Mouse (Mus musculus) heart, adult 18-20 months (tissue): ENCODE measurements at regions not wholly inside any gene's neighbourhood (a gene's known extent, or its start where the extent isn't known, plus 50 kb on each side); places are given as distances from the start of the nearest gene placed in this dataset.
A peak's percentile ranks its signal among the peaks of the same experiment; 100 is the strongest.

Experiments
- DNase-seq, 2 experiments: peaks; one replicate each; pipeline ENCODE4 v3.0.0; 2021 to 2022; ENCODE audit warnings: mixed read lengths in 1 of 2

- no peak for DNase-seq
These were observed 458.6 kb downstream of the Cd83 start for GRCm38 (mm10) chr13:44243211-44243610.

DNA sequence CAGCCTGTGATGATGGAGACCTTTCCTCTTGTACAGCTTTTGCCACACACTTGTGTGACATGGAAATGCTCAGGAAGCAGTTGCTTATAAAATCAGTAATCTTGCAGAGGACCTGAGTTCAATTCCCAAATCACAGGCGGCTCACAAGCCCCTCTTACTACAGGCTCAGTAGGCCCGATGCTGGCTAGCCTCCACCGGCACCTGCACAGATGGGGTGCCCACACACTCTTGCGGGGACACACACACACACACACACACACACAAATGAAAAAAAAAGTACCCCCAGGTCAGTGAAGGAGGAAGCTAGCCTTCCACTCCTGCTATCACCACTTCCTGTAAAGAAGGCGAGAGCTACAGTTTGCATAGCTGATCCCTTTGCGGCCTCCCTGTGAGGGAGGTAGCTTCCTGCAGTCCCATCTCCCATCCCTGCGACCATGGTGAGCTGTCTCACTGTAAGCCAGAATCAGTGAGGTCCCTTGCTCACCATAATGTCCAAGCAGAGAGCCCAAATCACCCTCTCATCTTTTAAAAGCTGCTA lies 462.2 kb downstream of the Cd83 start:
- no peak for DNase-seq

- peak; percentile 26 to 42 for DNase-seq
These were observed 463.3 kb downstream of the Cd83 start for GRCm38 (mm10) chr13:44247861-44248260.

- peak; percentile 69 to 77 for DNase-seq
These were observed 463.8 kb downstream of the Cd83 start for GRCm38 (mm10) chr13:44248401-44248800.

DNA sequence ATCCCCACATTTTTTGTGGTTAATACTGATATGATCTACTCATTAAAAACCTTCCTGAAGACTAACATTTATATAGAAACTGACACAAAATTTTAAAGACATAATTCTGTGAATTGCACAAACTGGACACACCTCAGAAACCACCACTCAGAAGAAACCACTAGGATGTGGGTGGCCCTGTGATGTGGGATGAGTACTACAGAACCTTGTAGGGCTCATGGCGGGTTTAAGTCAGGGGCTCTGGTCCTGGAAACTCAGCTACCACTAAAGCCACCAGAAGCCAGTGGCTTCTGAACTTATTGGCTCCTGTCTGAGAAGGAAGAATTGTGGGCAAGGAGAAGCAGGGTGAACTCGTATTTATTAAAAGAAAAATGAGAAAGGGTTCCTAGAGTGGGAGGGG lies 464.5 kb downstream of the Cd83 start:
- DNase-seq = no peak

- DNase-seq = no peak
These were observed 466.1 kb downstream of the Cd83 start for GRCm38 (mm10) chr13:44250474-44251201.

GRCm38 (mm10) chr13:44251503-44251902 lies 466.9 kb downstream of the Cd83 start:
- no peak for DNase-seq

DNA sequence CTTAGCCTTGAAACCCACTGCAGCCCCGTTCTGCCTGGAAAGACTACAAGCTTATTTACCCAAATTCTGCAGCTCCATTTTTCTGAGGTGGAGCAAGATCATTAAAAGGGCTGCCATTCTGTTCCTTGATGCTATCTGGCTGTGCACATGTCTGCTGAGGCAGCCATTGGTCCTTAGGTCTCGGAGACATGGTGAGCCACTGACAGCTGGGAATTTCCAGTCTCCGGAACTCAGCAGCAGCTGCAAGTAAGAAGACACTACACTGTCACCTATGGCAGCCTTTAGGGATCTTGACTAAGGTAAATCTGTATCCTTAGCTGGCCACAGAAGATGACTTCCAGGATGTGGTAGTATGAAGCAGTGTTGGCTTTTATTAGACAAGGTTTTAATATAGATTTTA lies 467.9 kb downstream of the Cd83 start:
- DNase-seq = no peak

DNA sequence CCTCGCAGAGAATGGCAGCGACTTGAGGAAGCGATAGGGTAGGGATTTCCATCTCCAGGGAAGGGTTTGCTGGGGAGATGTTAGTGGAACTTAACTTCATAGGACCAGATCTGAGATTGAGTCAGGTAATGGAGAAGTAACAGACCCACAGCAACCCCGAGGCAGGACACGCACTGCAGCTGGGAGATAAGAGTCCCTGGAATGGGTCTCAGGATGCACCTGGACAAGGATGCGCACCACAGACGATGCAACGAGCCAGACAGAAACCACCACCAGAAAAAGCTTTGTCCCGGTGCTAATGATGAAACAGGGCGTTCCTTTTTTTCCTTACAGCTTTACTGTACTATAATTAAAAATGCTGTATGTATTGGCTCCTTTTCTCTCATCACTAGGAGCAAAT lies 470.9 kb upstream of the Jarid2 start:
- DNase-seq = no peak

DNA sequence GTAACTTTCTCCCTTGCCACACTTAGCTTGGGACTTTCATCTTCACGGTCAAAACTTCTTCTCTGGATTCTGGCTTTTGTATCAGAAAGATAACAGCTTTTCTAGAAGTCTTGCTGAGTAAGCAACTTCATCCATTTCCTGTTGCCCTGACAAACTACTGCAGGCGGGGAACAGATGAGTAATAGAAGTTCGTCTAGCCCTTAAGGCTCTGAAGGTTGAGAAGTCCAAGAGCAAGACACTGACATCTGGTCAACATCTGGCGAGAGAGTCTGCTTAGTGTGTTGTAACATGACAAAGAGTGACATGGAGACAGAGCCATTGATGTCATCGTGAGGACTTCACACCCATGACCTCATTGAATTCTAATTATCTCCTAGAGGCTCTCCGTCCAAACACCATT lies 469.2 kb upstream of the Jarid2 start:
- DNase-seq = peak; percentile 59 to 80

GRCm38 (mm10) chr13:44260637-44261333 lies 468.5 kb upstream of the Jarid2 start:
- peak; percentile 86 to 90 for DNase-seq

DNA sequence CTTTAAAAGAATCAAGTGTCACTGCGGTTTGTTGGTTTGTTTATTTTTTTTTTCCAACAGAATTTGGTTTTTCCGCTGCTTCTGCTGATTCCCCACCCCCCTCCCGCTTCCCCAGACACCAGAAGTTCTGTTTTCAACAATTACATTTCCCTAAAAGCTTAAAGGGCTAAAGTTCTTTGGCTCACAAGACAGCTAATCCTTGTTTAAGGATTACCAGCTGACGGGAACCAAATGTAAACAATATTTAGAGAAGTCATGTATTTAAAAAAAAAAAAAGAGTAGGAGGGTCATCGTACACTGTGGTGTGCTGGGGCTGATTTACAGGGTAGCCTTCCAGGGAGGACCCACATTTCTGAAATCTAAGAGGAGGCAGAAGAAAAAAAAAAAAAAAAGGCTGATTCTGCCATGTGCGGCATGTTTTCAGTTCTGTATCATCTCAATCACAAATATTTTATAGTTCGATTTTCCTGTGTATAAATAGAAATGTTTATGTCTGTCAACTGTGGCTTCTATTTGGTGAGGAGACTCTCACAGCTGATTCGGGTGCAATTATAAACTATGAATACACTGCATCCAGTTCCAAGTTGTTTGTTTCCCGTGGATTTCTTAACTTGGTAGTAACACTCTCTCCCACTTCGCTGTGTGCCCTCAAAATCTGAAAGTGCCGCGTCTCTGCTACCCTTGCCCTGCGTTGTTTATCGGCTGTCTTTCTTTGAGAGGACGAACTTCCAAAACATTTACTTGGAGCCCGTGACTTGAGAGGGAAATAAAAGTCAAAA lies 456.3 kb upstream of the Jarid2 start:
- DNase-seq = no peak

DNA sequence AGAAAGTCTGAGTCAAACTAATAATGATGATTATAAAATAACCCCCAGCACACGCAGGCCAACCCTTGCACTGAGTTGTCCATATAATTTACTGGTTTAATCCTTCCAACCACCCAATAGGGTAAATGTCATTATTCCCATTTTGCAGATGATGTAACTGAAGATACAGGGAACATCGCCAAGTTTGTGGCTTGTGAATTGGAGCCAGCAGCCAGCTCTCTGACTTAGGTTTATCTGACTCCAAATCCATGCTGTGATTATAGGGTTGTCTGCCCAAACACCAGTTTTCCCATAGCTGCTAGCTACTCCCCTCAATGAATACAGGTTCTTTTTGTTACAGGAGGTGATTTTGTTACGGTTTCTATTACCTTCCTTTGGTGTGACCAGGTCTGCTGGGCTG lies 451.3 kb upstream of the Jarid2 start:
- no peak for DNase-seq

GRCm38 (mm10) chr13:44279036-44279435 lies 450.2 kb upstream of the Jarid2 start:
- no peak for DNase-seq

DNA sequence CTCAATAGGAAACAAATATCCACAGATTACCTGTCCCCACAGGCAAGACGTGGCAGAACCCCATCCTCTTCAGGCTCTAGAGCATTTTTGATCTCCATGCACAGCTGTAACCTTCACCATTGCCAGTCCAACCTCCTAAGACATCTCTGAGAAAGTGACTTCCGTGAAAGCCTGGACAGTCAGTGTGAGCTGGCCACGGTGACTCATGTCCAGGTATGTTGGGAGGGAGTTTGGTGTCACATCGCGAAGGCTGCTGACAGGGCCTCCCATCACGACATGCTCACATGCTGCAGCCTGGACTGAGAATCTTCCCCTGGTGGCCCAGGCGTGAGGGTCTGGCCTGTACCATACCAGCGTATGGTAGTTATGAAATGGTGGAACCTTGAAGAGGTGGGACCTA lies 449.0 kb upstream of the Jarid2 start:
- DNase-seq = no peak

DNA sequence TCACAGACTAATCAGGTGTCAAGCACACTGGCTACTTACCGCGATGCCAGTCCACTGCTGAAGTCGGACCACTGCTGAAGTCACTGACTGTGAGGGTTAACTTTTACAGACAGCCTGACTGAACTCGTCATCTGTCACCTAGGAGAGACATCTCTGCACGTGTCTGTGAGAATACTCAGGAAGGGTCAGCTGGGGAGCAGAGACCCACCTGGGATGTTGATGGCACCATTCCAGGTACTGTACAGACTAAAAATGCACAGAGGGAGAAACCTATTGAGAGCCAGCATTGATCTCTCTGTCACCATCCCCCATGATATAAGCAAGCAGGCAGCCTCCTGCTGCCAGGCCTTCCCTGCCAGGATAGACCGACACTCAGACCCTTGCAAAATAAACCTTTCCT lies 447.5 kb upstream of the Jarid2 start:
- DNase-seq = no peak

DNA sequence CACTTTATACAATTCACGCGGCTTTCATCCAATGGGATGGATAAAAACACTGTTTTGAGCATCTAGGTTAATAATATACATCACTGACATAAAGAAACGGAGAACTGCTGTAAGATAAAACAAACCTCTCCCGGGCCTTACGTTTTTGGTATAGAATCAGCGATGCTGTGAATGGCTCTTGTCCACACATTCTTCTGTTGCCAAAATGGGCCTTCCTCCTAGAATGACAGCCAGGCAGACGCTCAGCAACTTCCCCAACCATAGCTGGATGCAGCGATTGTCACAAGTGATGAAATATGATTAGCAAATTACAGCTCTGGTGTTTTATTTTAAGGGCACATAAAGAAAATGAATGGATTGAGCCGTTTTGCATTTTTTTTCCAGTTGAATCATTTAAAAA lies 447.0 kb upstream of the Jarid2 start:
- DNase-seq = no peak

DNA sequence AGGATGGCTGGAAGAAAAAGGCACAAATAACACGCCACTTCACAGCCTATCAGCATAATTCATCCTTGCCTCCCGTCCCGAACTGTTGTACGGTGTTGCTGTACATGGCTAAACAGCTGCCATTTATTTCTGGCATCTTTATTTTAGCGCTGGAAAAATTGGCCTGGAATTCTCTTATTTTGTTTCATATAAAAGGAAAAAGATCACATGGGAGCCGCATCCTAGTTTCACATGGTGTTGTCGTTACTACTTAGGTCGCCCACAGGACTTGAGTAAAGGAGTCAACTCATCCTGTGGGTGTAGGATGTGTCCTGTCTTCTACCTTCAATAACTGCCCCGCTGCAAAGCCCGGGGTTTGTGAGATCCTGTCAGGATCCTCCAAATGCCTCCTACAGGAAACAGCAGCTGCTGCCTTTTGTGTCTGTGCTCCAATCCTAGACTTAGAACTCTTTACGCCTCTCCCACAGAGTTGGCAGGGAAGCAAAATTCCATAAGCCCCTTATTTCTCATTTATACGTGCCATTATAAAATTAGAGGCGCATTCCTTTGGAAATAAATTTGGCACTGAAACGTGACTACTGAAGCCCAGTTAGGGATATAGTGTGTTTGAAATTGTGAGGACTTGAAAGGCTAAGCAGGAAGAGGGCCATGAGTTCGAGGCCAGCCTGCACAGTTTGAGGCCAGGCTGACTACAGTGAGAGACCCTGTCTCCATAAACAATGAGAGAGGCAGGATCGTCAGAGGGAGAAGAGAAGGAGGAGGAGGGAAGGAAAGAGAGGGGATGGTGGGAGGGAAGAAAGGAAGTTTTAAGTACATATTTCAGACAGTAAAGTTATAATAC lies 446.3 kb upstream of the Jarid2 start:
- no peak for DNase-seq

- no peak for DNase-seq
These were observed 443.4 kb upstream of the Jarid2 start for GRCm38 (mm10) chr13:44285881-44286280.

- no peak for DNase-seq
These were observed 439.1 kb upstream of the Jarid2 start for GRCm38 (mm10) chr13:44290199-44290598.

- no peak for DNase-seq
These were observed 436.7 kb upstream of the Jarid2 start for GRCm38 (mm10) chr13:44292476-44293056.
